Mouse (Mus musculus) cortical plate, adult 2 months (tissue): ENCODE measurements around the gene Elp4.

ENCODE experiments used
- CTCF ChIP-seq: fragments of 200-500 bp; IDR thresholded peaks from 2 replicates; pipeline ENCODE4 v1.5.1; 2011; ENCODE audit warnings: mild to moderate bottlenecking, control low read depth, low read length; ENCODE audit not compliant: insufficient read depth; ENCODE audit errors: extremely low read depth
- POLR2A ChIP-seq: fragments of 200-500 bp; IDR thresholded peaks from 2 replicates; pipeline ENCODE4 v1.6.1; 2011; ENCODE audit warnings: mild to moderate bottlenecking, low read length, control low read depth; ENCODE audit not compliant: insufficient read depth; ENCODE audit errors: extremely low read depth

GRCm38 (mm10) chr2:105663101-105663511 lies 241.3 kb downstream of the Elp4 start:
- no peak for TF ChIP-seq CTCF
- TF ChIP-seq POLR2A = no peak
